Mouse (Mus musculus): ENCODE data around the gene Cry1. TPM values are rescaled to one million over a fixed set of nuclear protein-coding genes. Genes with fewer than 3 reads are reported as not detected.

Cry1 gene
- total and polyA plus RNA-seq, 2 experiments from 2014 or later = 22.1 to 34.8 TPM

DNA sequence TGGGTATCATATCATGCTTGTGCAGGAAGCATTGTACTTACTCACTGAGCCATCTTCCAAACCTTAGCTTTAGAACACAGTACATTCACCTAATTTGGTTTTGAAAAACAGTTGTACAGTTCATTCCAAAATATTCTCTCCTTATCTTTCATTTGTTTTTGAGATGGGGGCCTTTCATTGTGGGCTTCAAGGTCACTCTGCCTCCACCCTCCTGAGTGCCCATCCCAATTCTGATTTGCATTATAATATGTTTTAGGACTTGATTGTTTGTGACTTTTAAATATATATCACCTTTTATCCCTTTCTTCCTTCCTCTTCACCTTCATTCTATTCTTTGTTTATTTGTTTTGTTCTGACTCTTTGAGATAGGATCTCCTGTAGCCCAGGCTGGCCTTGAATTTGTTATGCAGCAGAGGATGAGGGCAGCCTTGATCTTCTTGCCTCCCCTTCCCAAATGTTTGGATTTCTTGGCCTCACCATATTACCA is 24.3 kb upstream of the Cry1 start:
- DNase-seq (ENCODE audit: low spot score) (no peak), ATAC-seq (ENCODE audit: low FRiP score) (no peak)
- Histone ChIP-seq H3K36me3 (ENCODE audit: insufficient read depth, low read length) (no peaks in the 10 kb centered on the region), H3K9me3 (ENCODE audit: low read length) (no peaks in the 10 kb centered on the region), H3K4me1 (ENCODE audit: insufficient read depth, low read length) (no peaks in the 10 kb centered on the region), H3K9ac (replicated peaks; ENCODE audit: low read length, poor library complexity, severe bottlenecking) (no peak overlapping the region), H3K27ac (ENCODE audit: low read depth, low read length) (no peak overlapping the region), H3K4me3 (ENCODE audit: low read depth, low read length) (no peak overlapping the region), H3K27me3 (ENCODE audit: insufficient read depth, low read length) (no peaks in the 10 kb centered on the region), H3K4me2 (ENCODE audit: low read depth, low read length, poor library complexity, severe bottlenecking) (no peak overlapping the region)
- no peak for TF ChIP-seq CTCF (IDR thresholded peaks at IDR 0.05)

DNA sequence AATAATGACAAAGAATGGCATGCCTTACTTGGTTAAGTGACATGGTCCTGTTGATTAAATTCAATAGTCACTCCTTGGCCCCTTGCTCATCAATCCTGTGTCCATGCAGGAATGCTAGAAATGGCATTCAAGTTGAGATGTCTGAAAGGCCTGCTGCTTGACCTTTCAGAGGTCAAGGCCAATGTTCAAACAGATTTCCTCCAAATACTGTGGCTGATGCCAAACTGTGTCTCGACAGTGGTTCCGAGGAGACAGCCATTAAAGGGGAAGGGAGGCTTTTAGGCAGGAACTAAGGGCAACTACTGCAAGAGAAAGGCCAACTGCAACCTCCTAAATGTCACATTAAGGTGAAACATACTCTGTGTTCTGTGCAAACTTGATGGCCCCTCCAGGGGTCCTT is 20.5 kb upstream of the Cry1 start:
- H3K27ac ChIP-seq (ENCODE audit: low read depth, low read length) = no peak overlapping the region
- H3K4me2 ChIP-seq (ENCODE audit: low read depth, low read length, poor library complexity, severe bottlenecking) = no peak overlapping the region
- no peak overlapping the region for H3K4me3 ChIP-seq (ENCODE audit: low read depth, low read length)
- H3K9me3 ChIP-seq (ENCODE audit: low read length) = no peaks in the 10 kb centered on the region
- no peak overlapping the region for H3K9ac ChIP-seq (replicated peaks; ENCODE audit: low read length, poor library complexity, severe bottlenecking)
- no peaks in the 10 kb centered on the region for H3K36me3 ChIP-seq (ENCODE audit: insufficient read depth, low read length)
- H3K27me3 ChIP-seq (ENCODE audit: insufficient read depth, low read length) = no peaks in the 10 kb centered on the region
- no peaks in the 10 kb centered on the region for H3K4me1 ChIP-seq (ENCODE audit: insufficient read depth, low read length)
- no peak for ATAC-seq (ENCODE audit: low FRiP score)
- WGBS = 33% methylated on average over 2 of the region's 2 CpGs
- no peak for DNase-seq (ENCODE audit: low spot score)
- TF ChIP-seq CTCF (IDR thresholded peaks at IDR 0.05) = no peak

DNA sequence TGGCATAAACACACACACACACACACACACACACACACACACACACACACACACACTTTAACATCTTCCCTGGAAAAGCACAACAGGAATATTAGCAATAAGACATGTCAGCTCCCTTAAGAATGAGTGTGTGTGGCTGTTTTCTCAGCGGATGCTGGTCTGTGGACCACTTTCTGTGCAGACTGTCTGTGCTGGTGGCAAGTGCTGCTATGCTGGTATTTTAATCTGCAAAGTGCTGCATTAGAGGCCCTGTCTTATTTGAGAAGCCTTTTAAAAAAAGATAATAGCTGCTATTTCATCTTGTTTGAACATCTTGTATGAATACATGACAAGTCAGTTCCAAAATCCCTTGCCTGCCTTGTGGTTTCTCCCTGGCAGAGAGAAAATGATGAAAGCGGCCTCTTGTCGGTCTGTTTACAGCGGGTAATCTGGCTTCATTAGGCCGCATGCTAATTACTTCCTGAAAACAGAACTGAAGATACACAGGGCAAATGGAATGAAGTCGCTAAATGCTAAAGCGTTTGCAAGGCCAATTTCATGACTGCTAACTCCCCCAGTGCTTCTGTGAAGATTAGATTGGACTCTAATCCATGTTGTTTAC is 19.5 kb upstream of the Cry1 start:
- Histone ChIP-seq H3K4me2 (ENCODE audit: low read depth, low read length, poor library complexity, severe bottlenecking) (no peak overlapping the region), H3K36me3 (ENCODE audit: insufficient read depth, low read length) (no peaks in the 10 kb centered on the region), H3K9me3 (ENCODE audit: low read length) (no peaks in the 10 kb centered on the region), H3K27me3 (ENCODE audit: insufficient read depth, low read length) (no peaks in the 10 kb centered on the region), H3K4me3 (ENCODE audit: low read depth, low read length) (no peak overlapping the region), H3K9ac (replicated peaks; ENCODE audit: low read length, poor library complexity, severe bottlenecking) (no peak overlapping the region), H3K27ac (ENCODE audit: low read depth, low read length) (no peak overlapping the region), H3K4me1 (ENCODE audit: insufficient read depth, low read length) (no peaks in the 10 kb centered on the region)
- DNase-seq (ENCODE audit: low spot score) (peak; percentile 47), ATAC-seq (ENCODE audit: low FRiP score) (no peak)
- WGBS = 42% methylated on average over 7 of the region's 7 CpGs
- TF ChIP-seq CTCF (IDR thresholded peaks at IDR 0.05) = no peak

DNA sequence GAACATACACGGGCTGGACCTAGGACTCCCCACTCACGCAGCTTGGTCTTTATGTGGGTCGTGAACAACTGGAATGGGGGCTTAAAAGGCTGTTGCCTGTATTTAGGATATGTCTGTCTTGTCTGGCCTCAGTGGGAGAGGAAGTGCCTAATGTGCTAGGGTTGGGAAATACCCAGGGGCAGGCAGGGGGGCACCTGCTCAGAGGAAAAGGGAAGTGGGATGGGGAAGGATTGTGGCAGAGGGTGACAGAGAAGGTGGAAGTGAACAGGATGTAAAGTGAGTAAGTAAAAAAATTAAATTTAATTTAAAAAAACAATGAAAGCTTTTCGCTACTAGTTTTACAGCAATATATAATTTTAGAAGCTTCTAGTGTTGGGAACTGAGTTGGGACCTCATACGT is 9.7 kb upstream of the Cry1 start:
- 80% methylated on average over 5 of the region's 5 CpGs for WGBS
- Histone ChIP-seq H3K27me3 (ENCODE audit: insufficient read depth, low read length) (no peaks in the 10 kb centered on the region), H3K36me3 (ENCODE audit: insufficient read depth, low read length) (no peaks in the 10 kb centered on the region), H3K4me1 (ENCODE audit: insufficient read depth, low read length) (no peaks in the 10 kb centered on the region), H3K9ac (replicated peaks; ENCODE audit: low read length, poor library complexity, severe bottlenecking) (no peak overlapping the region), H3K4me2 (ENCODE audit: low read depth, low read length, poor library complexity, severe bottlenecking) (no peak overlapping the region), H3K9me3 (ENCODE audit: low read length) (no peaks in the 10 kb centered on the region), H3K27ac (ENCODE audit: low read depth, low read length) (no peak overlapping the region), H3K4me3 (ENCODE audit: low read depth, low read length) (no peak overlapping the region)
- ATAC-seq (ENCODE audit: low FRiP score) (no peak), DNase-seq (ENCODE audit: low spot score) (no peak)
- TF ChIP-seq CTCF (IDR thresholded peaks at IDR 0.05) = no peak

DNA sequence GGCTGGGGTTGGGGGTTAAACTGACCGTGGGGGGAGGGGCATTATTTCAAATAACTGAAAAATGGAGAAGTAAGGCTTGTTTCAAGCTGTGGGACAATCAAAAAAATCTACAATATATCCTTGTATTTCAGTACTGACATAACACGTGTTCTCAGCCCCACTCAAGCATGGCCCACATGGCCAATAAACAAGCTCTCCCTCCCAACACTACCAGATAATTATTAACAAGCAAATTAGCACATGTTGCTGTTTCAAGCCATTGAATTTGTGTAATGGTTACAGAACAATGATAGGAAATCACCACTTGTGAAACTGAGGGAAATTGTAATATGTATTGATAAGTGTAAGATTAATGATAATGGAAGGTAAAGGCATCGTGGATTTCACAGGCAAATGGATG is 8.5 kb upstream of the Cry1 start:
- H3K4me2 ChIP-seq (ENCODE audit: low read depth, low read length, poor library complexity, severe bottlenecking) = no peak overlapping the region
- no peak overlapping the region for H3K4me3 ChIP-seq (ENCODE audit: low read depth, low read length)
- ATAC-seq (ENCODE audit: low FRiP score) (no peak), DNase-seq (ENCODE audit: low spot score) (no peak)
- no peak for TF ChIP-seq CTCF (IDR thresholded peaks at IDR 0.05)
- no peaks in the 10 kb centered on the region for H3K4me1 ChIP-seq (ENCODE audit: insufficient read depth, low read length)
- no peak overlapping the region for H3K27ac ChIP-seq (ENCODE audit: low read depth, low read length)
- H3K9me3 ChIP-seq (ENCODE audit: low read length) = no peaks in the 10 kb centered on the region
- no peaks in the 10 kb centered on the region for H3K36me3 ChIP-seq (ENCODE audit: insufficient read depth, low read length)
- no peaks in the 10 kb centered on the region for H3K27me3 ChIP-seq (ENCODE audit: insufficient read depth, low read length)
- H3K9ac ChIP-seq (replicated peaks; ENCODE audit: low read length, poor library complexity, severe bottlenecking) = no peak overlapping the region
- 83% methylated on average over 3 of the region's 3 CpGs for WGBS

DNA sequence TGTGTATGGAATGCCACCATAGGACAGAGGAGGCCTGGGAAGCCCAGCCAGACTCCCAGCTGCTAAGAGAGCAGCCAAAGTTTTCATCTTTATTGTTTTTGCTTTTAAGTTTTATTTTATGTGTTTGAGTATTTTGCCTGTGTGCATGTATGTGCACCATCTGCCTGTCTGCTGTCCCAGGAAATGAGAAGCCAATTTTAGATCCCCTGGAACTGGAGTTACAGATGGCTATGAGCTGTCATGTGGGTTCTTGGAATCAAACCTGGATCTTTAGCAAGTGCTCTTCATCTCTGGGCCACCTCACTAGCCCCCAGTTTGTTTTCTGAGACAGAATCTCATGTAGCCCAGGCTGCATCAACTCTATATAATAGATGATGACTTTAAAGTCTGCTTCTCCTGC is 5.8 kb upstream of the Cry1 start:
- Histone ChIP-seq H3K4me1 (ENCODE audit: insufficient read depth, low read length) (no peaks in the 10 kb centered on the region), H3K4me3 (ENCODE audit: low read depth, low read length) (no peak overlapping the region), H3K9ac (replicated peaks; ENCODE audit: low read length, poor library complexity, severe bottlenecking) (no peak overlapping the region), H3K27ac (ENCODE audit: low read depth, low read length) (no peak overlapping the region), H3K36me3 (ENCODE audit: insufficient read depth, low read length) (no peaks in the 10 kb centered on the region), H3K9me3 (ENCODE audit: low read length) (no peaks in the 10 kb centered on the region), H3K4me2 (ENCODE audit: low read depth, low read length, poor library complexity, severe bottlenecking) (no peak overlapping the region), H3K27me3 (ENCODE audit: insufficient read depth, low read length) (no peaks in the 10 kb centered on the region)
- ATAC-seq (ENCODE audit: low FRiP score) = no peak
- no peak for DNase-seq (ENCODE audit: low spot score)
- TF ChIP-seq CTCF (IDR thresholded peaks at IDR 0.05) = no peak
